Mouse (Mus musculus): Measurements from ENCODE around the gene Olig2.

The Olig2 gene

GRCm38 (mm10) chr16:91270212-91270971 lies 45.1 kb downstream of the Olig2 start:
- in situ Hi-C loops (cut with MboI, MseI): no loop called here

- in situ Hi-C loops (cut with MboI, MseI): no loop called here
These were observed 45.8 kb downstream of the Olig2 start for GRCm38 (mm10) chr16:91270982-91271549.

- in situ Hi-C loops (cut with MboI, MseI): no loop called here
These were observed 46.4 kb downstream of the Olig2 start for GRCm38 (mm10) chr16:91271634-91272033.

All from T-helper 1 cell (primary cell).